Mouse (Mus musculus): ENCODE results near the gene Mybl2.
A peak's percentile ranks its signal among the peaks of the same experiment; 100 is the strongest.
"Not testable (repeated sequence)": the region's sequence is repeated elsewhere in the genome, so short reads cannot be mapped to it uniquely, and the experiment has no call there.

Gene Mybl2

DNA sequence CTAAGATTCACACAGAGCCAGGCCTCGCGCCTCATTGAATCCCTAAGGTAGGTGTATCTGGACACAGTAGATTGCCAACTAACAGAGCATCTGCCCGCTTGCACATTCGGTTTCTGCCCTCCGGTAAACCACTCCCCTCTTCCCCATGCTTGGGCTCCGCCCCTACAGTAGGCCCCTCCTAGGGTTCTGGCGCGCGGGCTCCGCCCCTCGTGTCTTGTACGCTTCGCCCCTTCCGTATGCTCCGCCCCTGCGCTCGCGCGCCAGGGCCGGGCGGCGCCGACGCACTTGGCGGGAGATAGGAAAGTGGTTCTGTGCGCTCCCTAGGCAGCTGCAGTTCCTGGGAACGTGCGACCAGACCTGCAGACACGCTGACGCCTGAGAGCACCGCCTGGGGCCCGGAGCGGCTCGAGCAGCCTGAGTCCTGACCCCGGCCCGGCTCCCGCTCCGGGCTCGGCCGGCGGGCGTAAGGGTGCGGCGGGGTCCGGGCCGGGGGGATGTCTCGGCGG is at the start of gene Mybl2:
Mybl2 (plus strand) TSS at position 353 of the 506 bp plus-strand sequence.
- peak; percentile 98 for DNase-seq (ENCODE audit: low read depth)

DNA sequence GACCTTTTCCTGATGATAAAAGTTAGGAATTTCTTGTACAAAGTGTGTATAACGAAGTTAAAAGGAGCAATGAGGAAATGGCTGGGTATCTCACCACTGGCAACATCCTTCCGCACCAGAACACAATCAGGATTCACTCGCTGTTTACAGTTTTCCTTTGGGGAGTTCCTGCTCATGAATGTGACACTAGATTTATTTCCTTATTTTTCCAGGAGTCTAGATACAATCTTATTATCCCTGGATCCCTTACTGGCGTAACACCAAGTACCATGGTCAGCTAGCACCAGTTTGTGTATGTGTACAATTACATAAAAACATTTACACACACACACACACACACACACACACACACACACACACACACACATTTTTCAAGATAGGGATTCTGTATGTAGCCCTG is 47.2 kb upstream of the Mybl2 start:
- no peak for DNase-seq (ENCODE audit: low read depth)

DNA sequence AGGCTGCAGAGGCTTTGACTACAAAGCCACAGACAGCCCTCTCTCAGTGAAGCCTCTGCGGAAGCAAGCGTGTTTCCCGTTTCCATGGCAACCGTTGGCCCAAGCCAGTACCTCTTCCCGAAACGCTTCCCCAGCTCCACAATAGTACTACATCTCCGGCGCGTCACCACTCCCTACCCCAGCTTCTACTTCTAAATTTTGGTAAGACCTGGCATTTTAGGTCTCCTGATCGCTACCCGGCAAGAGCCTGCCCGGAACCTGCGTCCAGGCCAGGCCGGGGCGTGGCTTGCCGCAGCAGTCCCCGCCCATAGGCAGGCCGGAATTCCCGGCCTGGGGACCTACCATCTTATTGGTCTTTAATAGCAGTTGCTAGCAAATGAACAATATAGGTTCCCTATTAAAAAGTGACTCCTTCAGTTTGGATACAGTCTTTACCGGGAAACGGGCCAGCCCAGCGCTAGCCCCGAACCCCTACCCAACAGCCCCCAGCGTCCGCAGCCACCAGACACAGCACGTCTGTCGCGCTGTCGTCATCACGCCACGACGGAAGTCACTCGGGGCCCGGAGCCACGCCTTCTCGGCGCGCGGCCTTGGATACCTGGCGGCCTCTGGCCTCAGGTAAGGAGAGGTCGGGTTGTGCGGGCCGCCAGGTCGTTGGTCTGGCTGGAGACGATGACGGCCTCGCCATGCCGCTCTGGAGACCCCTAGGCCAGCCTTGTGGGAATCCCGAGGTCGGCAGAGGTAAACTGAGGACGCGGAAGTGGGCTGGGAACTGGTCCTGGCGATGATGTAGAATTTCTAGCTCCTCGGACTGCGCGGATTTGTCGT is 37.4 kb upstream of the Mybl2 start, which contains the start of gene Ift52:
Ift52 (plus strand) TSS at position 439 of the 828 bp plus-strand sequence.
- DNase-seq (ENCODE audit: low read depth), result peak; percentile 93

DNA sequence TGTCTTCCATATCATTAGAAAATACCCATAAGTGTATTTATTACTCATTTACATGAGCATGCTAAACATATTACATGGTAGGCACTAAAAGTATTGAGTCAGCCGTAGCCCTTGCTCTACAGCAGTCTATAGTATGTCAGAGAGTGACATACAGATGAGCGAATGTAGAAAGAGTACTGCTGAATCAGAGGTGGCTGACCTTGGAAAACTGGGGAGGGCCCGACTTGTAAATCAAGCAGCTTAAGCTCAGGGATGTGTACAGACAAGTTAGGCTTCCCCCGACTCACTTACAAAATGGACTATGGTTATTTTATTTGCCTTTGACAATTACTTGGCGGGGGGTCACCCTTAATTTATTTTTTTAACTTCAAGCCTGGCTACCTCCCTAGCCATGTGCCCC is 23.2 kb upstream of the Mybl2 start:
- DNase-seq (ENCODE audit: low read depth), result no peak

DNA sequence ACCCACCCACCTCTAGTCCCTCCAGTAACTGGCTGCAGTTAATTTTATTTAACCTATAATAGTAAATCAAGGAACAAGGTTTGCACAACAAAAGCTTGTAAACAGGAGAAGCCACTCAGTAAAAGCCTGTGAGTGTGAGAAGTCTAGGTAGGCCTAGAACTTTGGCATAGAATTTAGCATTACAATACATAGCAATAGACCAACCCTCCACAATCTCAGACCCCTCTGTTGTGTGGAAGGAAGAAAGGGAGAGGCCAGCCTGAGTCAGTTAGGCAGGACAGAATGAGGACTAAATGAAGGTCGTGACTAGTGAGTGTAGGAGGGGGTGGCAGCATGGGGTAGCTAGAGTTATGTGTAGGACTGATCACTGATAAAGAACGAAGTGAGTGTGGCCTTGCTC is 22.7 kb upstream of the Mybl2 start:
- DNase-seq (ENCODE audit: low read depth), result no peak

DNA sequence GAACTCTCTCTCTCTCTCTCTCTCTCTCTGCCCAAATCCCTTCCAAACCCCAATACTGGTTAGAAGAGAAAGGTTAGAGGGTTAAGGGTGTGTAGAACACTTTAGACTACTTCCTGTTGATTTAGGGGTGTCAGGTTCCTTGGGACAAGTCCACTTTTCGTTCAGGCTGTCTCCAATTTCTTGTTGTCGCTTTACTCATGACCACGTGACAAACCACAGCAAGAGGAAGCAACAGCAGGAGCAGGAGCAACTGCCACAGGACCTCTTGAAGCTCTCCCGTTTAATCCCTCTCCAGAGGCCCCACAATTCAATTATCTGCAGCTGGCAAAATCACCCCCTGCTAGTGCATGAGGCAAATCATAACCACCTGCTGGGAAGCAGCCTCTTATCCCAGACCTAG is 21.9 kb upstream of the Mybl2 start:
- DNase-seq (ENCODE audit: low read depth), result no peak

DNA sequence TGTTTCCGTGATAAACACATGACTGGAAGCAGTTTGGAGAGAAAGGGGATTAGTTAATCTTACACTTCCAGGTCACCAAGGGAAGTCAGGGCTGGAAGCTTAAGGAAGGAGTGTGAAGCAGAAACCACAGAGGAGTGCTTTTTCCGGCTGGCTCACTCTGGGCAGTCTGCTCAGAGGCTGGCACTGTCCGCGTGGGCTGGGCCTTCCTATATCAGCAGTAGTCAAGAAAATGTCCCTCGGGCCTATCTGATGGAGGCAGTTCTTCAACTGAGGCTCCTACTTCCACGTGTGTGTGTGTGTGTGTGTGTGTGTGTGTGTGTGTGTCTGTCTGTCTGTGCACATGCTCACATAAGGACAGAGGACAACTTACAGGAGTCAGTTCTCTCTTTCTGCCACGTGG is 14.5 kb upstream of the Mybl2 start:
- DNase-seq (ENCODE audit: low read depth), result no peak

DNA sequence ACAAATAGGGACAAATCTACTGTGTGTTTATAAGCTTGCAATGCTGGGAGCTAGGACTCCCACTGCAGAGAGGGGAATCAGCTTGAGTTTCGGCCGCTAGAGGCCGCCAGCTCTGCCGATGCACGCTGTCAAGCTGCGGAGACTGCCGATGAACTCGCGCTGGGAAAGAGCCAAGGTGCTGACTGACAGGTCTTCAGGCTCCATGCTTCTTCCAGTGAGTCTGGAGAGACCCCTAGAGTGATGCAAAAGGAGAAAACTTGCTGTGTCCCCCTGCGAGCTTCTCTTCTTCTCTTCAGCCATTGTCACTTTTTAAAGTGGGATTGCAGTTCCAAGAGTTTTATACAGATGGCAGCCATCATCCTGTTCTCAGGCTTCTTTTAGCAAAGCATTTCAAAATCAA is 6.4 kb upstream of the Mybl2 start:
- DNase-seq (ENCODE audit: low read depth), result peak; percentile 78

DNA sequence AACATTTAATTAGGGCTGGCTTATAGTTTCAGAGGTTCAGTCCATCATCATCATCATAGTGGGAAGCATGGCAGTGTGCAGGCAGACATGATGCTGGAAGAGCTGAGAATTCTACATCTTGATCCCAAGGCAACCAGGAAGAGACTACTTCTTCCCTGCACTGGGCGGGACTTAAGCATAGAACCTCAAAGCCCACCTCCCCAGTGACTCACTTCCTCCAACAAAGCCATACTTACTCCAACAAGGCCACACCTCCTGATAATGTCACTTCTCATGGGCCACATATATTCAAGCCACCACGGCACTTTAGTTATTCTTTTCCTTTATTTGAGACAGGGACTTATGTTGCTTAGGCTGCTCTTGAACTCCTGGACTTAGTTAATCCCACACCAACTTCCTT is 5.4 kb upstream of the Mybl2 start:
- no peak for DNase-seq (ENCODE audit: low read depth)

DNA sequence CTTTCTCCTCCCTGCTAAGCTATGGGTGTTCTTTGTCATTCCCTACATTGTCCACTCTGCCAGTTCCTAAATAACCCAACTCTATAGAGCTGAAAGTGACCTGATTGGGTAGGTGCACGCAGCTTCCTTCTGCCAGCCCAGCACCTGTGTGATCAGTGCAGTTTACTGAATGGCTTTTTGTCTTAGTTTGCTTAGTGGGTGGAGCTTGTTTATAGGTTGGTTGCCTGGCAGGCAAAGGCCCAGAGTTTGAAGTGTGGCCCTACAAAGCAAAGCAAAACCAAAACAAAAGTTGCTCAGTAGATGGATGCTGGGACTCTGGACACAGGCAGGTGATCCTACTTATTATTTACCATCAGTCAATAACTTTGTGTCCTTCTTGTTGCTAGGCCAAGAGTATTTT is 2.8 kb upstream of the Mybl2 start:
- no peak for DNase-seq (ENCODE audit: low read depth)

DNA sequence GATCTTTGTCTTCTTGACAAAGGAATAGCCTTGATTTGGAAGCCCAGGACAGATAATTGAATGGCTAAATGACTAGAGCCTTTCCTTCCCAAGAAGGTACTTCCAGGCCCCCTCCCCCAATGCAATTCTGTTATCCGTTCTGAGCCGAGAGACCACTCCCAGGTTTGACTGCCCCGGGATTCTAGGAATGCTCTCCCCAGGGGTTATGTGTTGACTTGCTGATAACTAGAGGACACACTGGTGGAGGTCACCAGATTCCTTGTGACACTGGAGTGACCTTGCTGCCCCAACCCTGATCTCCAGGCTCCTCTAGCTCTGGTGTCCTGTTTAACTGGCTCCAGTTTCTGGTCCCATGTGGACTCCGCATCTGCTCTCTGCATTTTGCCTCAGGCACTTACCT is 2.4 kb upstream of the Mybl2 start:
- no peak for DNase-seq (ENCODE audit: low read depth)

DNA sequence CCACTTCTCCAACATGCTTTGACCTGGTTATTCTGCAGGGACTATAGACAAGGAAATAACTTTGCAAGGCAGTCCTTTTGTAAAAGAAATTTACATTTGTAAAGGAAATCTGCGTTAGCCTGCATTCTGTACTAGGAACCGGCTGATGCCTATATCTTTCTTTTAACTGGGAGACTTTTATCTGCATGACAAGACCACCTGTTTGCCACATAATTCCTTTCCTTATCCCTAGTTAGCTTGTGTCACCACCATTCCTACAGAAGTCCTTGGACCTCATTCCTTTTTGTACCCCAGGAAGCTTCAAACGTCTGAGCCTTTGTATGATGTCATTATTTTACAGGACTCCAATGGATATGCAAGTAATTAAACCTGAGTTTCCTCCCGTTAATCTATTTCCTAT is 1.7 kb upstream of the Mybl2 start:
- no peak for DNase-seq (ENCODE audit: low read depth)

DNA sequence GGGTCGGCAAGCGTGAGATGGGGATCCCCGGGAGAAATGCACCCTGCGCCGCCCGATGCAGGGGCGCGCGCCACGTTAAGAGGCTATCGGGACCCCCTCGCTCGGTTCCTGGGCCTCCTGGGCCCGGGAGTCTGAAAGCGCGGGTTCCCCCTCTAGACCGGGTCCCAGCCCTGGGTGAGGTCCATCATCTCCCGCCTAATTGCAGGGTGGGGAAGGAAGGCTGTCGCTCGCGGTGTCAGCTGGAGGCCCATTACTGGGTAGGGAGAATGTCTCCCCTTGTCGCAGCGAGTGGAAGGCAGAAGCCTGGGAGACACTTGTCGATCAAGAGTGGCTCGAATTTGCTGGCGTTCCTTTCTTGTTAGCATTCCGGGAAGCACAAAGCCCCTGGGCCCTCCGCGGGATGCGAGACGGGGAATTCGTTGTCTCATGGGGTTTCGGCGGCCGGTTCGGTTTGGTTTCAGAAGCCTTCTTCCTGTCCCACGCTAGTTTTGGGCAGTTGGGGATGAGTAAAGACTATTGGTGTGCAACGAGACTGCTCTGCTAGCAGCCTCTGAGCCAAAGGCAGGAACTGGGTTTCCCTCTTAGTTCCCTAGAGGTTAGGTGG is 506 bp downstream of the Mybl2 start:
- peak; percentile 46 for DNase-seq (ENCODE audit: low read depth)

DNA sequence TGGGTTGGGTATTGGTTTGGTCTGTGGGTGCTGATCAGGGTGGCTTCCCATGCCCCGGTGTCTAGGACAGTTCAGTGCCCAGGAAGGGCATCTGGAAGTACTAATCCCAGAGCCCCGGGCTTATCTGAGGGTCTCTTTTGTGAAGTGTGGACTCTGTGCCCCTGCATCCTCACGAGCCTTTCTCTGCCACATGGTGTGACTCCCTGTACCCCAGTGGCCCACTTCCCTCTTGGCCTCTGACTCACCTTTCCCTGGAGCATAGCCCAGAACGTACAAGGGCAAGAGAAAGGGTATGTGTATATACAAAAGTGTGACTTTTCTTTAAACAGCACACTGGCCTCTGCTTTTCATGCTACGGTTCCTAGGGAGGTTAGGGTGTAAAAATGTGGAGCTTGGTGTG is 1.2 kb downstream of the Mybl2 start:
- DNase-seq (ENCODE audit: low read depth), result peak; percentile 54

DNA sequence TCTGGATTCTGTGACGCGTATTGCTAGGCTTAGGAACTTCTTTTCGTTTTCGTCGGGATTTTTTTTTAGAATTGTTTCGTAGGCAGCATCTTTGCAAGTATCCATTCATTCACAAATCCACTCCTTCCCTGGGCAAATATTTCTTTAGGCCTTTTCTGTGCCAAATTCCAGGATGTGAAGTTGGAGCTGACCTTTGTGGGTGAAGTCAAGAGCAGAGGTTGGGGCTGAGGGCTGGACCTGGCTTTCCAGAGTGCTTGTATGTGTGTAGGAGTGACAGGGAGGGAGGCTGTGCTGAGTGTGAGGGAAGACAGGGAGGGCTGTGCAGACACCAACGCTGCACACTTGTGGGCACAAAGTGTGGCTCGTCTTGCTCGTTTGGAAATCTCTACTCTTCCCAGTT is 2.1 kb downstream of the Mybl2 start:
- DNase-seq (ENCODE audit: low read depth), result no peak

DNA sequence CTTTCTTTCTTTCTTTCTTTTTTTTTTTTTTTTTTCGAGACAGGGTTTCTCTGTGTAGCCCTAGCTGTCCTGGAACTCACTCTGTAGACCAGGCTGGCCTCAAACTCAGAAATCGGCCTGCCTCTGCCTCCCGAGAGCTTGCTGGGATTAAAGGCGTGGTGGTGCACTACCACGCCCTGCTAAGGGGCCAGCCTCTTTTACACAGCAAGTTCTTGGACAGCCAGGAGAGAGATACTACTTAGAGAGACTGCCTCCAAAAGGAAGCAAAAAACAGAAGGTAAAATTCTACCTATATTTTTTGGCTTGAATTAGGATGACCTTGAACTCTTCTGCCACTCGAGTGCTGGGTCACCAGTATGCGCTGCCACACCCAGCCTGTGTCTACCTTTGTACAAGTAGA is 4.5 kb downstream of the Mybl2 start:
- DNase-seq (ENCODE audit: low read depth), result not testable (repeated sequence)

DNA sequence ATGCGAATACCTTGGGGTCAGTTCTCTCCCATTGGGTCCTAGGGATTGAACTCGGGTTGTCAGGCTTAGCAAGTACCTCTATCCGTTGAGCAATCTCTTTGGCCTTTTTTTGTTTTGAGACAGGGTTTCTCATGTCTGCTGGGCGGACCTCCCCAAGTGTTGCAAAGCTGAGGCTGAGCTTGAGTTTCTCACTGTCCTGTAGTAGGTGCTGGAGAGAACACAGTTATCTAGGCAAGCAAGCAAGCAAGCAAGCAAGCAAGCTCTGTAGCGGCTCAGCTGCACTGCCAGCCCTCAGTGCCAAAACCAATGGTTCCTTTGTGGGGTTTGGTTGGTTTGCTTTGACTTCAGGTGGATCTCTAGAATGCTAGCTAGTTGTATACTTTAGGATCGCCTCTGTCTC is 6.1 kb downstream of the Mybl2 start:
- peak; percentile 9 for DNase-seq (ENCODE audit: low read depth)

DNA sequence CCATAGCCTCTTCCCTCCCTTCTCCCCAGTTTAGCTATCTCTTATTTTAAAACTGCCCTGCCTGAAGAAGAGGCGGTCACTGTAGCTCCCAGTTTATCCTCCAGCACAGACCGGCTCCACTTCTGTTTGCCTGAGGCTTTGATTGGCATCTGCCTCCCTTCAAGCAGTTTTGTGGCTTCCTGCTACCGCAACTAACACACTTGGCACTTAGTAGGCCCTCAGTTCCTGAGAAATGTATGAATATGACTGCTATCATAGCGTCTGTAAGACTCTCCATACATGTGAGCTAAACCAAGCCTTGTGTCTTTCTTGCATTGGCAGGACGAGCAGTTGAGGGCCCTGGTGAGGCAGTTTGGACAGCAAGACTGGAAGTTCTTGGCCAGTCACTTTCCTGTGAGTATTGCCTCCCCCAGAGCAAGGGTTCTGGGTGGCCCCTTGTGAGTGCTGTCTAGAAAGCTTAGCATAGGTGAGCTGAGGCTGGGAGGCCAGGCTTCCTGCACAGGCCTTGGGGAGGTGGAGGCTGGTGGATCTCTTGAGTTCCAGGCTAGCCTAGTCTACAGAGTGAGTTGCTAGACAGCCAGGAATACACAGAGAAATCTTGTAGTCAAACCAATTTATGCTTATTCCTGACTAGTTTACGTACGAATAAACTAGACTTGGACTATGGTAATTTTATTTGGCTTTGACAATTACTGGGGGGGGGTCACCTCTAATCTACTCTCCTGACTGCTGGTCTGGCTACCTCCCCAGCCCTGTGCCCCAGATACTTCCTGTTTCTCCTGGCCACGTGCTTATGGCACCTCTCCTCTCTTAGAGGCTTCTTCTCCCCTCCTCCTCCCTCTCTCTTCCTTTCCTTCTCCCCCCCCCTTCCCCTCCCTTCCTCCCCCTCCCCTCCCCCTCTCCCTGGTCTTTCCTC is 7.0 kb downstream of the Mybl2 start:
- DNase-seq (ENCODE audit: low read depth), result no peak

DNA sequence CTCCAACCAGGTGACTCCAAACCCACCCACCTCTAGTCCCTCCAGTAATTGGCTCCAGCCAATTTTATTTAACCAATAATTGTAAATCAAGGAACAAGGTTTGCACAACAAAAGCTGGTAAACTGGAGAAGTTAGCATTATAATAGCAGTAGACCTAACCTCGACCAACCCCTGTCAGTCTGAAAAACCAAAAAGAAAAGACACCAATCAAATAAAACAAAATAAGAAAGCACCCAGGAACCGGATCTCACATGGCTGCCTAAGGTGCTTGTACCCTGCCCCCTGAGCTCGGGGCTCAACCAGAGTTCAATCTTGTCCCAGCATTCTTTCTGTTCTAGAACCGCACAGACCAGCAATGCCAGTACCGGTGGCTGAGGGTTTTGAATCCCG is 7.6 kb downstream of the Mybl2 start:
- no peak for DNase-seq (ENCODE audit: low read depth)

DNA sequence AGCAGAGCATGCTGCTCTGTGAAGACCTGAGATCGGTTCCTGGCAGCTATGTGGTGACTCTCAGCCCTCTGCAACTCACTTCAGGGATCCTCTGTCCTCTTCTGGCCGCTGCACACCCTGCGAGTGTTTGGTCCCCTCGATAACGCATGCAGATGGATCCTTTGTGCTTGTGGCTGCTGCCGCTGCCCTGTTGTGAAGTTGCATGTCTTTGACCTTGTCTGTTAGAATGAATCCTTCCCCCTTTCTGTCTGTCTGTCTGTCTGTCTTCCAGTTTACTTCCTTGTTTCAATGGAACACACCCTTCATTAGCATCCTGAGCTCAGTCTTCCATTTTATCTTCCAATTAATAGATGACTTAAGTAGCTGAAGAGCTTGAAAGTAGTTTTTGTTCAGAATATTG is 11.8 kb downstream of the Mybl2 start:
- DNase-seq (ENCODE audit: low read depth), result no peak

DNA sequence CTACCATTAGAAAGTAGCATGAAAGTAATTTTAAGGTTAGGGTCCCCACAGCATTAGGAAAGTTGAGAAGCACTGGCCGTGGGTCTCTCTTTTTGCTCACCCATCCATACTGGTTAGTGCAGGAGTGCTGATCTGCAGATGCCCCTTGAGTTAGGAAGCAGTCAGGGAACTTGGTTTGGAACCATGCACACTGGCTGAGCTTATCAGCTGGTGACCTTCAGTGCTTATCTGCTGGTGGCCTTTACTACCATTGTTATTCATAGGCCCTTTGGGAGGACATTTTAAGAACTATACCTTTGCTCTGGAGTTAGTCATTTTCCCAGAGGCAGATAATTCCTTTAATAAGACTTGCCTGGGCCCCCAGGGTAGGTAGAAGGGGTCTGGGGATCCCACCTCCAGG is 12.7 kb downstream of the Mybl2 start:
- DNase-seq (ENCODE audit: low read depth), result no peak

DNA sequence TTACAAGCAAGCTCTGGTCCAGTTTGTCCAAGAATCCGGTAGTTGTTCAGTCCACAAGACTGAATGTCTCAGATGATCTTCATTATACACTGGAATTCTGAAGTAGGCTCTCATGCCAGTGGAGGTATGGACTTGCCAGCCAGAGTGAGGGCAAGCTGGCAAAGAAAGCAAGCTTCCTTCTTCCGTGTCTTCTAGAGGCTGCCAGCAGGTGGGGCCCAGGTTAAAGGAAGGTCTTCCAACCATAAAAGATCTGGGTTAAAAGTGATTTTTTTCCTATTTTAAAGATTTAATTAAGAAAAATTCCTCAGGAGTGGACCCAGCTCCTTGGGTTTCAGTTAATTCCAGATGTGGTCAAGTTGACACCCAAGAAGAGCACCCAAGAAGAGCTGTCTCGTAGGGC is 15.7 kb downstream of the Mybl2 start:
- peak; percentile 13 for DNase-seq (ENCODE audit: low read depth)

DNA sequence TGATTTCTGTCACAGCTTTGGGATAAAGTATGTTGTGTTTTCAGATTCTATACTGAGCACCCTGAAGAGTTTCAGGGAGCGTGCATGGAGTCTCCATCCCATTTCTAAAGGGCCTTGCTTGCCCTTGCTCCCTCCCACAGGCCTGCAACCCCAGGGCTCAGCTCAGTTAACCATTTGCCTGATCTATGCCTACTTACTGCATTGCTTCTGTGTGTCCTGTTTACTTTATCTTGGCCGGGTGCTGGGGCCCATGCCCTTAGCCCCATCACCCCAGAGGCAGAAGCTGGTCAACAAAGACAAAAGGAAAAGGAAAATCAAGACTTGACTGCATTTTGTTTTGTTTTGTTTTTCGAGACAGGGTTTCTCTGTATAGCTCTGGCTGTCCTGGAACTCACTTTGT is 17.1 kb downstream of the Mybl2 start:
- DNase-seq (ENCODE audit: low read depth), result no peak

Data from NIH3T3 (cell line).